Mouse (Mus musculus) urinary bladder, adult 2 months (tissue): Measurements from ENCODE around the gene Prkd2. TPM values are rescaled to one million over a fixed set of nuclear protein-coding genes. Genes with fewer than 3 reads are reported as not detected.

Source experiments
- DNase-seq: peaks from one replicate; pipeline ENCODE4 v3.0.0; 2022; ENCODE audit warnings: low spot score
- polyA plus RNA-seq: library from polyadenylated mRNA; depleted of rRNA; stranded (reverse); fragments of >200 nt; gene quantifications from 2 replicates; pipeline ENCODE4 v1.2.3, GENCODE M21; 2012

The Prkd2 gene
- polyA plus RNA-seq, 1 experiment, result 19.2 TPM

DNA sequence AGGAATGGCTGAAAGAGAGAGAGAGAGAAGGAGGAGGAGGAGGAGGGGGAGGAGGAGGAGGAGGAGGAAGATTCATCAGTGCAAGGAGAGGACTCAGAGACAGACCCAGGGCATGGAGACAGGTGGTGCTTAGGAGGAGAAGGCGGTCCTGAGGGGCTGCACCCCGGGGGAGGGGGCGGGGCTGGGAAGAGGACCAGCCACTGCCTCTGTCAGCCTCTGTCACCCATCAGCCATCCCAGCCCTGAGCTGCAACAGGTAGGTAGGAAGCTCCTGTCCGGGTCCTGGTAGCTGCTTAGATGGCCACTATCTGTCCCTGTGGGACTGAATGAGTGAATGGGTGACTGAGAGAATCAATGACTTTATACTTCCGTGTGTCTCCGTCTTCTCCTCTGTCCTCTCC, 50.9 kb downstream of the Prkd2 start:
- DNase-seq, result no peak

DNA sequence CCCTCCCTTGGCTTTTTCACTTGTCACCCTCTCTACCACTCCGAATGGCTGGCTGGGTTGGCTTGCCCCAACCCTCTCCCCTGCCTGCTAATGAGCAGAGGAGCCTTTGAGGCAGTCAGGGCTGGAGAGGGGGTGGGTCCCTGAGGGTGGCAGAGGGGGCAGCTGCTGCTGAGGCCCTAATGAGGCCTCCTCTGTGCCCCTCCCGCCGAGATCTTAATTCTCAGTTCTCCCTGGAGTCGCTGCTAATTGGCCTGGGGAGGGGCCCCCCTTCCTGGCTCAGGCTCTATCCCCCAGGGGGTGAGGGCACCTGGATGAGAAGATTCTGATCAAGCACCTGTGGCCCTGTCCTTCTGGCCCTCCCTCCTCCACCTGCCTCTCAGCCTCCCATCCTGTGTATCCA, 51.6 kb downstream of the Prkd2 start:
- DNase-seq, result no peak

DNA sequence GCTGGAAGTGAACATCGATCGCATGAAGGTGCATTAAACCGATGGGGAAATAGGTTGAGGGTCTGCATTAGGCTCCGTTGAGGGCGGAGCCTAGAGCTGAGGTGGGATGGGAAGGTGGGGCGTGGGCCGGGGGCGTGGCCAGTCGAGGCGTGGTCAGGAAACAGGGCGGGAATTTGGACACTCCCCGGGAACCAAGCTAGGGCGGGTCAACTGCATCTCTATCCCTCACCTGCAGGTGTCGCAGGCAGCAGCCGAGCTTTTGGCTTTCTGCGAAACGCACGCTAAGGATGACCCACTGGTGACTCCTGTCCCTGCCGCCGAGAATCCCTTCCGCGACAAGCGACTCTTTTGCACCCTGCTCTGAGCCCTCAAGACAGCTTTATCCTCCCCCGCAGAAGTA, 52.3 kb downstream of the Prkd2 start:
- DNase-seq, result peak; percentile 63

DNA sequence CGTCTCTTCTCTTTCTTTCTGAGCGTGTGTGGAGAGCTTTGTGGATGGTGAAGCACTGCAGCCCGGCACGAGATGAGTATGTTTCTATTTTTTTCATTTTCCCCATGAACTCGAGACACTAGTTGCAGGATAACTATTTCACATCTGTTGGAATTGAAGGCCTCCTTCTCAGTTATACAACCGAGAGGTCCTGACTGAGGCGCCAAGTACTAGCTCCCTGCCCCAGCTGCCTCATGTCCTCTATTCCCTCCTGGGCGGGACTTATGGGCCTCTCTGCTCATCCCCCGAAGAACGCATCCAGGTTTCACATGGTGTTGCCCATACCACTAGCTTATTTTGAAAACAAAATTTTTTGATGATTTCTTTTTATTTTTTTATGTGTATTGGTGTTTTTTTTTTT, 52.8 kb downstream of the Prkd2 start:
- DNase-seq, result no peak

DNA sequence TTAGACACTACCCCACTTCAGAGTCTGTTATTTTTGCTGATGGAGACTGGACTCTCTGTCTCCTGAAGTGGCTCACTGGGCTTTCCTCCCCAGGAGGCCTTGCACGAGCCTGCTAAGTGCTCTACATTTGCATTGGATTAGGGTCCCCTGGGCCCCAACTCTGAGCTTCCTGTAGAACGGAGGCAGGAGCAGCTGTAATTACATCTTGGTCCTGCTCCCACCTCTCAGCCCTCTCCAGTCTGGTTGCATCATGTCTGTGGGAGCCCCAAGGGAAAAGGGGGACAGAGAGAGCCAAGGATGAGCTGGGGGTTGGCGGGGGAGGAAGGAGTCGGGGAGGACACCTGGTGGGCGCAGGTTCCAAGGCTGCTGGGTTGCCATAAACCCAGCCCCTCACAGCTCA, 57.8 kb downstream of the Prkd2 start:
- no peak for DNase-seq

DNA sequence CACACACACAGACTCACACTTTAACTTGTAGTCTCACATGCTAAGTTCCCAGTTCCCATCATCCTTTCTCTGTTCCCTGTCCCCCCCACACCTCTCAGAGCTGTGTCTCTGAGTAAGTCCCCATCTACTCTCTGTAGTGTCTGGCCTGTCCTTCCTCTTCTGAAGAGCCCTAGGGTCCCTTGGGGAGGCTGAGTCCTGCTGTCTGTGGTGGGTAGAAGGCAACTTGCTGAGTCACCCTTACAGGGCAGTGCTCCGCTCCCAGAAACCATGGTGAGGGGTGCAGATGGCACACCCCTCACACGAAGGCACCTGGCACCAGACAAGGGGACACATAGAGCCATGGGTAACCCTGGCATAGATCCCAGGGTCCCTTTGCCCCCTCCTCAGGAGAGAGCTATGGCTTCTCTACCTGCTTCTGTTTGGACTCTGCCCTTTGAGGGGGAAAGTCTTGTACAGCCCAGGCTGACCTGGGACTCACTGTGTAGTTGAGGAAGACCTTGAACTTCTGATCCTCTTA, 60.8 kb downstream of the Prkd2 start:
- DNase-seq, result no peak

DNA sequence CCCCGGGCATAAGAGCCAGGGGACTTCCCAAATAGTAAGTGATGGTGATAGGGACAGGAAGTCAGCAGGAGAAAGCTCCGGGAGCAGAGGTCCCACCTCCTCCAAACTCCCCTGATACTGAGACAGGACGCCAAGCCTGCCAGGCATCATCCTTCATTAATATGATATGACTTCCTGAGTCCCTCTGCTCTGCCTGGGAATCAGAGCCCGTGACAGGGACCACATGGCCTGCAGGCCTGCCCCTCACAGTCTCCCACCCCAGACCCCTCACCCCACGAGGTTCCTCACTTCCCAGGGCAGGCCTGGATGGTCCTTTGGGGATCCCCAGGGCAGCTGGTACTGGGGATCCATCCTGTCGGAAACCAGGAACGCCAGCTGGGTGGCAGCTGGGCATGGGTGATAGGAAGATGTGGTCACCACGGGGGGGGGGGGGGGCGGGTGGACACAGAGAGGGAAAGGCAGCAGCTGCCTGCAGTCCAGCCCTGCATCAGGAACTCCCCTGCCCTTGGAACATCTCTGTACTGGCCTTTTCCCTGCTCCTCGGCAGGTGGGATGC, 61.5 kb downstream of the Prkd2 start:
- no peak for DNase-seq

DNA sequence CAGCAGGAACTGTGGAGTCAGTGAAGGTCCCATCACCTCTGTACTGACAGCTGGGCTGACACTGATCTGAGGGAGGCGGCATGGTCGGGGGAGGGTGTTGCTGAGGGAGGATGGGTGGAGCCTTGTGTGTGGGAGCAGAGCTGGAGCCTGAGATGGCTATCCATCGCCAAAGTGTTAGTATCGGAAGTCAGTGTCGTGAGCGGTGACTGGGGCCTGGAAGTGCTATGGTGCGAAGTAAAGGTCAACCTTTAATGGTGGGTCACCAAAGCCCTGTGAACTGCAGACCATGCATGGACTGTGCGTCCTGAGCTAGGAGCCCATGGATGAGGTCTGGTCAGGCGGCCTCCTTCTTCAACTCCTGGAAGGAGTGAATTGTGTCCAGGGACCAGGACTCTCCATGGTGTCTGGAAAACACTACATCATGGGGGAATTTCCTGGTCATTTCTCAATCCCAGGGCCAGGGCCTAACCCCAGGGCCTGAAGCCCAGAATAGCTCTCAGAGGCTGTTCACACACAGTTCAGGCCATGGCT, 62.9 kb downstream of the Prkd2 start:
- DNase-seq, result no peak

DNA sequence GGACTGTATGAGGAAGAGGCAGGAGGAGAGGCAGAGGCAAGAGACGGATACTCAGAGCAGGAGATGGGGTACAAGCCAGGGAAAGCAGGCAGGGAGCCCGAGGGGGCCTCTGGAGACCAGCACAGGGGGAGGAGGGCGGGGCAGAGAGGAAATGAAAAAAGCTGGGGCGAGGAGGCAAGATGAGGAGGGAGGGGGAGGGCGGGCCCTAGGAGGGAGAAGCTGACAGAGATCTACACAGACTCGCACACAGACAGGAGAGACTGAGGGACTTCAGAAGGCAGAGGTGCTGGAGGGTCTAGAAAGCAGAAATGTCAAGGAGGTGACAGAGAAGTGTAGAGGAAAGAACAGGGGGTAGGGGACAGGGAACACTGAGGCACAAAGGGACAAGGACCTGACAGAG, 63.6 kb downstream of the Prkd2 start, which contains the start of gene Ptgir:
Gene Ptgir, plus strand, starts transcription at position 210 of the 400 bp plus-strand sequence.
- no peak for DNase-seq

DNA sequence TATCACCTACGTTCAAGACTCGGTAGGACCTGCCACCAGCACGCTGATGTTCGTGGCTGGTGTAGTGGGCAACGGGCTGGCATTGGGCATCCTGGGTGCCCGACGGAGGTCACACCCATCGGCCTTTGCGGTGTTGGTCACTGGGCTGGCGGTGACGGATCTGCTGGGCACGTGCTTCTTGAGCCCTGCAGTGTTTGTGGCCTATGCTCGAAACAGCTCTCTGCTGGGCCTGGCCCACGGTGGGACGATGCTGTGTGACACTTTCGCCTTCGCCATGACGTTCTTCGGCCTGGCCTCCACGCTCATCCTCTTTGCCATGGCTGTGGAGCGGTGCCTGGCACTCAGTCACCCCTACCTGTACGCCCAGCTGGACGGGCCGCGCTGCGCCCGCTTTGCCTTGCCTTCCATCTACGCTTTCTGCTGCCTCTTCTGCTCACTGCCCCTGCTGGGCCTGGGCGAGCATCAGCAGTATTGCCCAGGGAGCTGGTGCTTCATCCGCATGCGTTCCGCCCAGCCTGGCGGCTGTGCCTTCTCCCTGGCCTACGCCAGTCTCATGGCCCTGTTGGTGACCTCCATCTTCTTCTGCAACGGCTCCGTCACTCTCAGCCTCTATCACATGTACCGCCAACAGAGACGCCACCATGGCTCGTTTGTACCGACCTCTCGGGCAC, 64.3 kb downstream of the Prkd2 start:
- no peak for DNase-seq

DNA sequence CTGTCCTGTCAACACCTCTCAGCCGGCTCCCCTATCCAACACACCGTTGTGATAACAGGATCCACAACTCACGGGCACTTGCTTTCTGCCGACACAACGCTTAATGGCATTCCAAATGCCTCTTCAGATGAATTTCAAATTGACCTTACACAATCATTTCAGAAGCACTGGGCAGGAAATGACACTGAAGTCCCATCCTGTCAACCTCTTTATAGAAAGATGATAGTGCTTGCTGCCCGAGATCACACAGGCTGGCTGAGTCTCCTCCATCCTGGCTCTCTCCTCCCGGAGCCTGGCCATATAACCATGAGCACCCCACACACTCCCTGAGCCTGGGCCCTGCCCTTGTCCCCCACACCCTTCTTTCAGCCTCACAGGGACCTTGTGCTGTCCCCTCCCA, 65.1 kb downstream of the Prkd2 start:
- DNase-seq, result no peak

DNA sequence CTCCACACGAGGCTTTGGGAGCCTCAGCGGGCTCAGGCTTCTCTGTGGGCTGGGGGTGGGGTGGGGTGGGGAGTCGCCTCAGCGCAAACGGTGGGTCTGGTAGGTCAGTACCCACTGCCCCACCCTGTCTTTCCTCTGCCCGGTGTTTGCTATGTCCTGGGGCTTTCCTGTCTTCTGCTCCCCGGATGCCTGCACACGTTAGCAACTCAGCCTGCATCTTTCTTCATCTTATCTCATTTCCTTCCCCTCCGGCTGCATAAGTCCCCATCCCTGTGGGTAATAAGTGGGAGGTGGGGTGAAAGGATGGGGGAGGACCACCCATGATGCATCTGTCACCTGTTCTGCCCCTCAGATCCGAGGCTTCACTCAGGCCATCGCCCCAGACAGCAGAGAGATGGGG, 65.7 kb downstream of the Prkd2 start:
- no peak for DNase-seq

DNA sequence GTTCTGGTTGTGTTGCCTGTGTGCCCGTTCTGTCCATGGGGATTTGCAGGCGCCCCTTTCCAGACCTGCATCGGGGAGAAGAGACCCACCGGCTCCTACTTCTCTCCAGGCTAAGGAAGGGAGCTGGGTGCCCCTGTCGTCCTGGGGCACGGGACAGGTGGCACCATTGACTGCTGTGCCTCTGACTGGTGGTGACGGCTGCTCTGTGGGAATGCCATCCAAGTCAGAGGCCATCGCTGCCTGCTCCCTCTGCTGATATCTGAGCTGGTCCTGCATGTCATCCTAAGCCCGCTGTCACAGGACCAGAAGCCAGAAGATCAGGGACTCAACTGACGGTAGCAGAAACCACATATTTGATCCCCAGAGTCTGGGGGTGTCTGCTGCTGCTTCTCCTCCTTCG, 66.2 kb downstream of the Prkd2 start:
- DNase-seq, result no peak

DNA sequence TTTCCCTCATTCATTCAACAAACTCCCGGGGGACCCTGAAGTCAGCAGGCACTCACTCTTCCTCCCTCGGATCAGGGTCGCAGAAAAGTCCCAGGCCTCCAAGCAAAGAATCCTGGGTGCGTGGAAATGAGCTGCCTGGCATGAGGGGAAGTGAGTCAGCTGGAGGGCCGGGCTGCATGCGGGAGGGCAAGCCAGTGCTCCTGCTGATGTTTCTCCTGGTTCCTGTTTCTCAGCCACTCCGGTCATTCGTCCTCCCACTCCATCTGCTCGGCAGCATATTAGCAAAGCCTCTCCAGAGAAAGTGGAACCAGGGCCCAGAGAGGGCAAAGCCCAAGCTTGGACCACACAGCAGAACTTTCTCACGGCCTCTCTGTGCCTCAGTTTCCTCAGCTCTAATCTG, 67.2 kb downstream of the Prkd2 start:
- DNase-seq, result no peak

DNA sequence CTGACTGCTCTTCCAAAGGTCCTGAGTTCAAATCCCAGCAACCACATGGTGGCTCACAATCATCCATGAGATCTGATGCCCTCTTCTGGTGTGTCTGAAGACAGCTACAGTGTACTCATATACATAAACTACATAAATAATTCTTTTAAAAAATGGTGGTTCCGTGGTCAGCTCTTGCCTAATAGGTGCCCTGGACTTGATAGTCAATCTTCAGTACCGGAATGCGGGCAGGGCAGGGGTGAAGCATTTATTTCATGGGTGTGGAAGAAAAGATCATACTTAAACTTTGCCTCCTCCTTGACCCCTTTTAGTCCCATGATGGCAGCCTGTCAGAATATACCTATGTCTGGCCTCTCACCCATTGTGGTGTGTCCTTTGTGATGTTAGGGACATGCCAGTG, 69.2 kb downstream of the Prkd2 start:
- no peak for DNase-seq

DNA sequence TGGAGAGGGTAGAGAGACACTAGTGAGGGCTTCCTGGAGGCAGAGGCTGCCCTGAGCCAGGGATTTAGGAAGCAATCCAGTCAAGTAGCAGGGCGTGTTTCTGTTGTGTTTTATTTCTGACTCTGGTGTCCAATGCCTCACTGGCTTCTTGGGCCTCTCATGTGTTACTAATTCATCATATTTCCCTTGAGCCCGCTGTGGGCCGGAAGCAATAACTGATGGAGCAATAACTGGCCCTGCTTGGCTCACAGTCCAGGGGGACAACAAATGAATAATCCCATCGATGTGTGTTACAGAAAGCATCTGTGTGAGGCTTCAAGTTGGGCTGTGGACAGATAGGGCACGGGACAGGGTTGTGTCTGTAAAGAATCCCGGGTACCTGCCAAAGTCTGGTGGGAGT, 69.7 kb downstream of the Prkd2 start:
- no peak for DNase-seq

DNA sequence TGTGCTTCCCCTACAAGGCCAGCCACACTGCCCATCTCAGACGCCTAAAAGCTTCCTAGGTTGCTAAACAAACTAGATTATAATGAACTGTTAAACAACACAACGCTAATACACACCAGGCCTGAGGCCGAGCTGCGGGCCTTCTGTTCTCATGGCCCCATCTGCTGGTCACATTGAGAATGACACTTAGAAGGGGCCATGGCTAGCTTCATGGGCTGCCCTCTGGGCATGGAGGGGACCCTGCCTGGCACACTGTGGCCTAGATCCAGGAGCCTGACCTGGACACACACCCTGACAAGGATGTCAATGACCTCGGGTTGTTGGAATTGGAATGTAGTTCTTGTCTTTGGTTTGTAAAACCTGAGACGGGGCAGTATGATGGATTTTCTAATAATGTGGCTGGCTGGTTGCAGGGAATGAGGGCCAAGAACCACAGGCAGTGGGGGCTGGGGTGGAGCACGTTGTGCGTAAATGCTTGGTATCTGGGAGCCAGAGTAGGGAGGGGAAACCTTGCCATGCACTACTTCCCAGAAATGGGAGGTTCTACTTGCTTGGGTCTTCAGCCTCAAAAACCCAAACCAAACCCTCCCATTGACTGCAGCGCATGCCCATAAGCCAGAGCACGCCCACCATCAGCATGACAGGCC, 71.2 kb downstream of the Prkd2 start:
- no peak for DNase-seq

DNA sequence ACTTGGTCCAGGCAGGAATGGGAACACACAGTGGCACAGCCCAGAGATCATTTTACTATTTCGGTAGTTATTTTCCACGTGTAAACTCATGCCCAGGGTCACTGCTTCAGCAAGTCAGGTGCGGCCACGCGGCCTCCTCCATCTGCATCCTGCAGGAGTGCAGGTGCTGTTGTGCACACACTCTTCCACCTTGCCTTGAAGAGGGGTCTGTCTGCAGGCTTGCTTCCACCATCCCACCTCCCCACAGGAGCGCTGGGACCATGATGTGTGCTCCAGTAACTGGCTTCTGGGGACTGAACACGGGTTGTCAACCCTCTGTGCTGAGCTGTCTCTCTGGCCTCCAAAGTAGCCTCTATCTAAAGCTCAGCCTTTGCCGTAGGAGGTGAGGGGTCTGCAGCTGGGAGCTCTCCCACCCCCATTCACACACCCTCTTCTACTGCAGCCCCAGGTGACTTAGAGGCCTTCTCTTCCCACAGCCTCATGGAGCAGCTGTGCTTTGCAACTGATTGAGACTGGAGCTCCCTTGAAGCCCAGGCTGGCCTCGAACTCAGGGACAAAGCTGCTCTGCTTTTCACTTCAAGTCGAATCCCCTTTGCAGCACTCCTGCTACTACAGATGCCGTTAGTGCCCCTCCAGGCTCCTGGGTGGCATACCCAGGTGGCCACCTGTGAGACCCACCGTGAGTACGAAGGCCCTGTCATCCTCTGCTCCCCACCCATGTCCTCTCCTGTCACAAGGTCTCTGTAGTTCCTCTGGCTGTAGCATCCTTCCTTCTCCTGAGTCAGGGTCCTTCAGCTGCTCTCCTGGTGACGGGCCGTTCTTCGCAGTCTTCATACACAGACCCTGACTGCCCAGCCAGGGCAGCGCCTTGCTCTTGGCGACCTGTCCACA, 72.0 kb downstream of the Prkd2 start:
- DNase-seq, result no peak

DNA sequence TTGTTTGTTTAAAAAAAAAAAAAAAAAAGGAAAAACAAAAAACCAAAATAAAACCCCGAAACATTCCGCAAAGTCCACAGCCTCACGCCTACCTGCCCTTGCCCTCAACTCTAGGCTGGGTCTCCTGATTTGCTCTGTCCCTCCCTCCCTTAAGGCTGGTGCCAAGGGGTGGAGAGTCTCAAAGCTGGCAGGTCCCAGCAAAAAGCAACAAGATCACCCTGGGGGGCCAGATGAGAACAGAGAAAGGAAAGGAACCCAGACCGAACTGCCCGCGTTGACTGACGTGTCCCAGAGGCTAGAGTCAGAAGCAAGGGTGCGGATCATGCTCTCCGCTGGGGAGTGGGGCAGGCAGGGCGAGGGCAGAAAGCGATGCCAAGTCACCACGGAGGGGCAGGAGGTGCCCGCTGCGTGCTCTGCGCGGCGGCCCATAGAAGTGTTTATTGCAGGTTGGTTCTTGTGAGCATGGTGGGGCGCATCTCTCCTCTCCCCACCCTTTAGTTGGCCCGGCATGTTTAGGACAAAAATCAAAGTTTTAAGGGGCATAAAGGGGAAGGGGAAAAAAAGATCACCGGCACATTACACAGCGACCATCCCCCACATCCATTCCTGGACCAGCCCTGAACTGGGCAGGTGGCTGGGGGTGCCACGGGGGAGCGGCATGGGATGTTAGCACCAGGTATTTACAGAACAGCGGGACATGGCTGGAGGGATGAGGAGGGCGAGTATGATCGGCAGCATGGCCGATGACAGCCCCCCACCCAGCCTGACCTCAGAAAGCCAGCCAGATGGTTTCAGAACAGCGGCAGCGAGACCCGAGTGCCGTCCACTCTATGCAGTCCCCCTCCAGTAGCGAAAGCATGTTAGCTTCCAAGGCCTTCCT, 73.0 kb downstream of the Prkd2 start:
- DNase-seq, result no peak

DNA sequence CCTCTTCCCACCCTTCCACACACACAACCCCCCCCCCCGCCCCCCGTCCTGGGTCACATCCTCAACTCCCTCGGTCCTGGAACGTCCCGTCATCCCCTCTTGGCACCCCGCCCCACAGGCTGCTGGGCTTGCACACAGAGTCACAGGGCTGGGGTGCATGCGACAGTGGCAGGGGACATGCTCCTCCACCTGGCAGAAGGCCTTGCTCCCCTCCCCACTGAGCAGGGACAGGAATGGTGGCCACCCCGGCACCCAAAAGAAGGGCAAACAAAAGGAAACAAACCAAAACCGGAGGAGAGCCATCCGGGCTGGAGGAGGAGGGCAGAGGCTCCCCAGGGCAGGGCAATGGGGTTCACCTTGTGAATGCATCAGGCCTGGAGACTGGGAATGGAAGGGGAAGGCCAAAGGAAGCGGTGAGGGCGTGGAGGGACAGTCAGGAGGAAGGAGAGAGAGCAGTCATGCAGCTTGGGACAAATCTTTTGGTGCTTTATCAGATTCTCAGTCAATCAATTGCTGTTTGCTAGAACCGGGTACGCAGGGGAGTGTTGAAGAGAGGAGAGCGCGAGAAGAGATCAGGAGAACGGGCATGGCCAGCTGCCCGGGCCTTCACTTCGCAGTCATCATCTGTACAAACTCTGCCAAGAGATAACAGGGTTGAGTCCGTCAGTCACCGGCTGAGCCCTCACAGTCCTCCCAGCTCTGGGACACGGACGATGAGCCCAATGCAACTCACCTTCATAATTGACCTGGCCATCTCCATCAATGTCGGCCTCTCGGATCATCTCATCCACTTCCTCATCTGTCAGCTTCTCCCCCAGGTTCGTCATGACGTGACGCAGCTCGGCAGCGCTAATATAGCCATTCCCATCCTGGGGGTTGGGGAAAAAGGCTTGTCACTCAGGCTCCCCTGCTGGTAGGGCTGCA, 73.9 kb downstream of the Prkd2 start:
- no peak for DNase-seq
